Mouse (Mus musculus): ENCODE results near the gene Dnah9.

Dnah9 gene

DNA sequence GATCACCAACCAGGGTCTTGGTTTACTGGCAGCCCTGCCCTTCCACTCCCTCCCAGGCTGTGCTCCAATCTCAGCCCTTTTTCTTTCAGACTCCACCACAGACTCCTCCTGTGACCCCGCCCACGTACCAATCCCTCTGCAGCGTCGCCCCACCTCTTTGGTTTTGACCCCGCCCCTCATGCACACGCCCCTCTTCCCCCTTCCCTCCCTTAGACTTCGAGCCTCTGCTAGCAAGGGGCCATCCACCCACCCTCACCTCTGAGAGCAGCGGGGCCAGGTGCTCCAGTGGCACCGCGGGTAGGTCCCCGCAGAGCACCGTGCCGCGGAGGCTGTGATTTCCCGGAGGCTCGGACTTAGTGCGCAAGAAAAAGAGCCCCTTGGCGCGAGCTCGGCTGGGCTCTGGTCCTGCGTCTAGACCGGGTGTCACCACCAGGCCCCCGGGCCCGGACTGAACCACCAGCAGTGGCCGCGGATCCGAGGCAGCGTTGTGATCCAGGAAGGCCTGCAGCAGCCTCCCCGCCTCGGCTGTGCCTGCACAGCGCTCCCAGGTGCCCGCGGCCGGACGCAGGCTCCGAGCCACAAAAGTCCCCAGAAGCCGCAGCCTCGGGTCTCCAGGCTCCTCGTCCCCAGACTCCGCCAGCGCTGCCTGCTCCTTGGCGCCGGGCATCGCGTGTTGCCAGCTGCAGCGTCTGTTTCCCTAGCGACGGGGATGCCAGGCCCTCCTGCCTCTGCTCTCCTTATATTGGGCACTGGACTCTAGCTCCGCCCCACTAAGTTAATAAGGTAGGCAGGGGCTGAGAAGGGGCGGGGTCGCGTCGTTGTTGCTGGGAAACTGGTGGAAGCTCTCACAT, at the start of gene Dnah9:
TSS of gene Dnah9 (minus strand) at position 751 of the 851 bp plus-strand sequence.
- DNase-seq, result peak; percentile 85 to 89

DNA sequence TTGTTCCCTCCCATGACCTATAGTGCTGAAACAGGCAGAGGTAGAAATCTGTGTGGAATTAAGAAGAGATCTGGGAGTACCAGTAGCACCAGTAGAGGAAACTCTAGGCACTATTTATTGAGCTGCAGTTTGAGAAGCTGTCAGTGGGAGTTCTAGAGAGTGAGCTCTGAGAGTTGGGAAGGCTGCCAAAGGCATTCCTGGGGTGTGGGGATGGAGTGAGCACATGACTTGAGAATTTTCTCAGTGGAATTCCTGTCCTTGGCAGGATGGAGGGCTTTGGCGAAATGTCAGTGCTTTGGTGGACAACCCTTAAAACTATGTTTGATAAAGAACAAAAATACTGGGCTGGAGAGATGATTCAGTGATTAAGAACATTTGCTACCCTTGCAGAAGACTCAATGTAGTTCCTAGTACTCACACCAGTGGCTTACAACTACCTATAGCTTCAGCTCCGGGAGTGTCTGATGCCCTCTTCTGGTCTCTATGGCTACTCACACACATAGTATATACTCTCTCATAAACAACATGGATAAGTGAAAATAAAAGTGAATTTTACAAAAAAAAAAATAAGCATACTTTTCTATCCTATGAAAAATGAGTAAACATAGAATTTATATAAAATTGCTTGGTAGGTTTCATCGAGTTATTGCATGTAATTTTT, 20.4 kb upstream of the Dnah9 start:
- peak; percentile 71 to 79 for DNase-seq

DNA sequence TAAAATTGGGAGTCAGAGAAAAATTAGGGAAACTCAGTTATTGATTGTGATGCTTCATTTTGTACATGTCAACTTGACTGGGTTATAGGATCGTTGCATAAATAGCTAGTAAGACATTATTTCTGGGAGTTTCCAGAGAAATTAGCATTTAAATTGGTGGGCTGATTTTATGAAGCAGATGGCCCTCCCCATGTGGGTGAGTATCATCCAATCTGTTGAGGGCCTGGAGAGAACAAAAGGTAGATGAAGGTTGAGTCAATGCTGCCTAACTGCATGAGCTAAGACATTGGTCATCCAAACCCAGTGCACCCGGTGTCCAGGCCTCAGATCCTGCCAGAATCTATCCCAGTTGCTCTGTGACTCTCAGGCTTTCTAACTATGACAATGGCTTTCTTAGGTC, 19.8 kb upstream of the Dnah9 start:
- DNase-seq, result no peak

DNA sequence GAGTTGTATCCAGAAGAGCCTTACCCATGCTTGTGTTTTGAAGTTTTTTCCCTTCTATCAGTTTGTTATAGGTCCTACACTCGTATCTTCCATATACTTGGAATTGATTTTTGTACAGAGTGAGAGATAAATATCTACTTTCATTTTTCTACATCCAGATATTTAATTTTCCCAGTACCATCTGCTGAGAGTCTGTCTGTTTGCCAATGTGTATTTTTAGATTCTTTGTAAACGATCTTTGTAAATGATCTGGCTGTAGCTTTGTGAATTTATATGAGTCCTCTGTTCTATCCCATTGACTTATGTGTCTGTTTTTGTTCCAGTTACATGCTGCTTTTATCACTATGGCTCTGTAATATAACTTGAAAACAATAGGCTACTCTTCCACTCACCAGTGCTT, 9.4 kb upstream of the Dnah9 start:
- DNase-seq, result no peak

DNA sequence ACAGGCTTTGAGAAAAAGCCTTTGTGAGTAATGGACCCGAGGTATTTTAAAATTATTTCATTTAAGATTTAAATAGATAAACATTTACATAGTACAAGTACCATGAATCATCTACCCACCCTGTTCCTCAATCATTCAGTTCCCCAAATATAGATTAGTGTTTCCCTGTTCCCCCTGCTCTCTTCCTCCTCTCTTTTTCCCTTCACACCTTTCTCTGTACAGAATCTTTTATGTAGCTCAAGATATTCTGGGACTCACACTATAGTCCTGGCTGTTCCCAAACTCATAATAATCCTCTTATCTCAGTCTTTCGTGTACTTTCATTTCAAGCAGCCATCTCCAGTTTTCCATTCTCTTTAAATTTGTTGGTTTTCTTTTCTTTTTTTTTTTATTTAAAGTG, 4.3 kb downstream of the Dnah9 start:
- no peak for DNase-seq

DNA sequence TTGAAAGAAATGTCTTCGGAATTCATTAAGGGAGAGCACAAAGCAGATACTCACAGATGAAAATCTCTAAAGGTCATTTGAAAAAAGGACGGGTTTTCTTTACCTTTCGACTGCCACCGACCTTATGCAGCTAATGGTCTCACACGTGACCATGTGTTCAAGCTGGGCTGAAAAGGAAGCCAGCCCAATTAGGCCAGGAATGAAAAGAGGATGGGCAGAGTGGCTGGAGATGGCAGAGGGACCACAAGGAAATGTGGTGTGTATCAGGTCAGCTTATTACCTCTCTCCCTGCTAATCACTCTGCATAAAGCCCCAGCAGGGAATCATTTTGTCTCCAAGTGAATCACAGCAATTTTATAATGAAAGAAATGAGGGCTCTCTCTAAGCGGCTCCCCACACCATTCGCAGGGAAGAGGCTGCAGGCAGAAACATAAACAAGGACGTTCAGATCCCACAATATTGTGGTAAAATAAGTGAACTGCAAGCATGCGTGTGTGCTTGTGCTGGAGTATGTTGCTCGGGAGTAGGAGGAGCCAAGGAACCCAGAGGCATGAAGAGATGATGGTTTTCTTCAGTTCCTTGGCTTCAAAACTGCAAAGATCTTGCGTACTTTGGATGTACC, 27.6 kb downstream of the Dnah9 start:
- DNase-seq, result no peak

DNA sequence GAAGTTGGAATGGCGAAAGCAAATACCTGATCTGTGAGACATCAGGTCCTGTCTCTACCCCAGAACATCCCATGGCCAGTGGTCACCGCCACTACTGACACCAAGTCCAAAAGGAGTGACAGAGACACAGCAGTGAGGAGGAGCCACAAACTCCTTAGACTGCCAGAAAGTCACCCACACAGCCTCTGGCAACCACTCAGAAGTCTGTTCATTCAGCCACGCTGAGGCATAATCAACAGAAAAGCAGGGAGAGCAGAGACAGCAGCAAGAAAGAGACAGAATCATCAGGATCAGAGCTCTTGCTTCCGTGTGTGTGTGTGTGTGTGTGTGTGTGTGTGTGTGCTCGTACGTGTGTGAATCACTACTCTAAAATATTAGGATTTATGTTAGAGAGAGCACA, 33.5 kb downstream of the Dnah9 start:
- no peak for DNase-seq

DNA sequence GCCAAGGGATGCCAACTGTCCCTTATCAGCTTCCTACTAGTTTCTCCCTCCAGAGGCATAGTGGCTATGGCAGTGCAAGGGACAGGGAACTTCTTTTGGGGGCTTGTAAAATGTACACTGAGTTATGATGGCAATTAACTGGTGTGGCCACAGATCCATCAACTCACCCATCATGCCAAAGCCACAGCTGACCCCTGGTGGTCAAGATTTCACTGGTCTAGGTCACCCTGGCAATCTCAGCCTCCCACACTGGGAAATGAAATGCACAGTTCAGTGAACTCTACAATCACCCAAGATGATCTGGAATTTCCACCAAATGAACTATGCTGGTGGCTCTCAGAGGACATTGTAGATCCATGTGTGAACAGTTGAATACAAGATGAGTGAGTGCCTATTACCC, 42.2 kb downstream of the Dnah9 start:
- peak; percentile 44 to 54 for DNase-seq

DNA sequence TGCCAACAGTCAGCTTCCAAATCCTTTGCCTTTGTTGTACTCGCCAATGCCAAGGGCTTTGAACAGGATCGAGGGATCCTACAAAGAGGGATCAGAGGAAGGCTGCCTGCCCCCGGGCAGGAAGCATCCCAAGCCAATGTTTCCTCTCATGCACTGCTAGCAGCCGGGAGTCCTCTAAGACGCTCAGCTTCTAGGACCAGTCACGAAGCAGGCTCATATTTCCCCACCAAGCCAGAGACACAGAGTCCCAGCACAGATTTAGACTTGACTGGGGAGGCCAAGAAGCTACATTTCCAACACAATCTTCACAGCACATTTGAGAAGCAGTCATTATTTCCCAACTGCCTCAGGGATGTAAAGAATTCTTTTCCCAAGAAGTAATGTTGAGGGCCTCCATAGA, 43.9 kb downstream of the Dnah9 start:
- DNase-seq, result peak; percentile 6 to 7

DNA sequence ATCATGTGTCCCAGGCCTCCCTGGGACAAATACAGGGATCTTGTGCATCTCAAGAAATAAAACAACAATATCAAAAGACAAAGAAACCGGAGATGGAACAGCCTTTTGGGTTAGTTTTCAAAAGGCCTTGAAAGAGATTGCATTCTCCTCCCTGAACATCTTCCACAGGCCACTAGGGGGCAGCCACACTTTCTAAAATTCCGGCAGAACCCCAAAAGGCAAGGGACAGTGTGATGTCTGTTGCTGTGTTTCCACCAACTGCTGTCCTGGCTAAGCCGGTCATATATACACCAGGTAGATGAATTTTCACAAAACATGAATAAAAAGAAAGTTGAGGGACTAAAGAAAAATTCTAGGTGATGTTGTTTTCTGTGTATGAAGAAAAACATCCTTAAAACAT, 46.3 kb downstream of the Dnah9 start:
- peak; percentile 71 to 72 for DNase-seq

DNA sequence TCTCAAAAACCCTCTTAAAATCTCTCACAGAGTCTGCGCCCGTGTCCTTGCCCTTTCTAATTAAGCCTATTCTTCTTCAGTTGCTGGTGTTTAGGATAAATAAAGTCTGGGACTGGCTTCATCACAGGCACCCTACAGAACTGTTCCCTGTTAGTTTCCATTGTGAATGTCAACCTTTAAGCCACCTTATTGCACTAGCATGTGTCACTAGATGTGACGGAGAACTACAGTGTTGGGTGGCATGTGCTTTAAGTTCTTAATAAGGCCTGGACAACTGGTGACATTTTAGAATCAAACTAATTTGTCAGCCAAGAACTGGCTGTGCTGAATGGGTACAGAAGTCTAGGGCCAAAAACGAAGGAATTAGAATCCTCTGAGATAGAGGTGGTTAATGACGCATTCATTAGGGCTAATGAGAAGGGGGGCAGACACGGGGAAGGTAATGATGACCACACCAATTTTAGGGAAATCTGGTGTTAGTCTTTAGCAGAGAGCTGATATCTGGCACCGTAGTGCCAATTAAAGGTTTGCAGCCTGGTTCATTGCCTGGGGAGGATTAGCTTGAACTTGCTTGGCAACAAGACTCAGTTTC, 84.6 kb downstream of the Dnah9 start:
- DNase-seq, result no peak

DNA sequence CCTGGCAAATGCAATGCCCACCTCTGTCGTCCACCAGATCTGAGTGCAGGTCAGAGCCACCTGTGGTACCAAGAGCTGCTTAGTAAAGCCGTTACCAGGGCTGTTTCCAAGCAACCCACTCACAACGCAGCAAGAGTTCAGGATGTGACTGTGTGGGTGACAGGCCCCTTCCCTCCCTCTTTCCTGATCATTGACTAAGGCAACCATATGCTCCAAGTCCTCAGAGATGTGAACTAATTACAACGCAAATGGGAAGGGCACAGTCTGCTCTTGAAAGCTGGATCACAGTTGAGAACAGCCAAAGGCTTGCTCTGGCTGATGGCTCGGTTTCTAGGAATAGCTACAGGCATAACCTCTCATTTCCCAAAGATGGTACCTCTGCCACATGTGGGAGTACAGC, 95.4 kb downstream of the Dnah9 start:
- no peak for DNase-seq

DNA sequence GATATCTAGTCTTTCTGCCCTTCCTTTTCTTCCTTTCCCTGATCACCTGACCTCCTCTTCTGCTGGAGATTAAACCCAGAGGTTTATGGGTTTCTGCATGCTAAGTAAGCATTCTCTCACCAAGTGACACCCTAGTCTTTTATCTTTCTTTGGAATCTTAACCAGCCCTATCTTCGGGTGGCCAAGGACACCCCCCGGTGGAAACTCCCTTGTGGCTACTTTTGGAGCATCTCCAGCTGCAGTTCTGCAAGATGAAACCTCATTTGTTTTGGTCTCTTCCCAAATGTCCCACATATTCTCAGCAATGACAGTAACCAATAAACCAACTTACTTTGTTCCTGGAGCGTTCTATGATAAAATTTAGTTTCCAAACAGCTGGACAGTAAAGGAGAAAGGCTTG, 109.4 kb downstream of the Dnah9 start:
- DNase-seq, result peak in 1 of 2 experiments; percentile 9

DNA sequence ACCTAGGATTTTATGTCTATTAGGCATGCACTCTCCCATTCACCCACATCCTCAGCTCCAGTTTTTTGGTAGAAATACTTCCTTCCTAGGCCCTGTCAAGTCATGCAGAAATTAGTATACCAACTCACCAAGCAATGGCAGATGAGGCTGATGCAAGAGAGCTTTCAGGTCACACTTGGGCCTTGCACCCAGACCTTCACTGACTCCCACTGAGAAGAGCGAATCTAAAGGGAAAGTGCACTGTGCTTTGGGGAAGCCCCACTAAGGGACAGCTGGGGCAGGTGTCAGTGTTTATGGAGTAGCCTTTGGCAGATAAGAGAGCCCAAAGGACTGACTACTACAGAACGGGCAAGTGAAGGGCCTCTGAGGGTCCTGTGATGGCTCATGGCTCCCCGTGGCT, 117.1 kb downstream of the Dnah9 start:
- DNase-seq, result no peak

DNA sequence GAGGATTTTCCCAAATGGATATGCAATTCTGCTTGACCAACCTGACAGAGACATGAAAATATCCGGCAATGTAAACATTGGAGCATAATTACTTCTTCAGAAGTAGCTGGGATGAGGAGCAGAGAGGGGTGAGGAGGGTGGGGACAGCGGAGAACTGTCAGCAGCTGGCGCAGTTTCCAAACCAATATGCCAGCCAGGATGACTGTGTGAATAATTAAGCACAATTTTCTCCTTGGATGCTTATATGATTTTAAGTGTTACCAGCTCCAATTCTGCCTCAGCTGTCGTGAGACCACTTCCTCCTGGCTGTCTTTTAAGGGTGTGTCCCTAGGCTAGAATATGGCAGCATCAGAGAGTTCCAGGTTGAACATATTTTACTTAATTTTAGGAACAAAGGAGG, 119.2 kb downstream of the Dnah9 start:
- no peak for DNase-seq

DNA sequence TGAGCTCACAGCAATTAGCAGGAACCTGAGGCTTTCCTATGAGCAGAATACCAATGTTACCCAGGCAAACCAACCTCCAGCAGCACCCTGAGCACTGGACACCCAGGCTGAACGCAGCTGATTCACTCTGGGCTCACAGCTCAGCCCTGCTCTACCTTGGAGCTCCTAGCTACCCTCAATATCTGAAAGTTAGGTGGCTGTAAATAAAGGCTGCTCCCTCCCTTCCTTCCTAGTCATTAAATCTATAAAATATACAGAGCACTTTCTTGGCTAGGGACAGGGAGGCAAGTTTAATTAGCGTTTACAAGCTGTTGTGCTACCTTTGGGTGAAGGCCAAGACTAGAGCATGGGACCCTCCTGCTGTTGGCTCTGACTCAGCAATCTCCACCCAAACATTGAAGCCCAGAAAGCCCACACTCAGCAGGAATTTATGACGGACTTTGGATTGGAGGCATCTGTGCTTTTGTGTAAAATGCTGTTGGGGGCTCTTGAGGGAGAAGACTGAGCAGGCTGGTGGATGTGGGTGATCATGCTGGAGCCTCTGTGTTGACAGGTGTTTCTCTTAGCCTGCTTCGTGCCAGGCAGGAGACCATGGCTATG, 121.7 kb downstream of the Dnah9 start:
- DNase-seq, result peak; percentile 48 to 68

DNA sequence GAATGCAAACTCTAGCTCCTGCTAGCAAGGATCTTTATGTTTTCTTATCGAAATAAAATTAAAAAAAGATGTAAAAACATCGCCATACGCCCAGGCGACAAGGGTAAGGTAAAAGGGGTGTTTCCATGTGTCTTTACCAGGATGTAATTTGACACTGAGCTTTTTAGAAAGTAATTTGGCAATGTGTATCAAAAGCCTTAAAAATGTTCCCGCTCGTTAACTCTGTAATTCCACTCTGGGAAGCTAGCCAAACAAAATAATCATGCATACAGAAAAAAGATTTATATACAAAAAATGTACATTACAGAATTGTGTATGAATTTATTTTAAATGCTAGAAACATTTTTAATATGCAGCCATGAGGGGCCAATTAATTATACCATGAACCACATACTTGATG, 124.7 kb downstream of the Dnah9 start:
- DNase-seq, result no peak

DNA sequence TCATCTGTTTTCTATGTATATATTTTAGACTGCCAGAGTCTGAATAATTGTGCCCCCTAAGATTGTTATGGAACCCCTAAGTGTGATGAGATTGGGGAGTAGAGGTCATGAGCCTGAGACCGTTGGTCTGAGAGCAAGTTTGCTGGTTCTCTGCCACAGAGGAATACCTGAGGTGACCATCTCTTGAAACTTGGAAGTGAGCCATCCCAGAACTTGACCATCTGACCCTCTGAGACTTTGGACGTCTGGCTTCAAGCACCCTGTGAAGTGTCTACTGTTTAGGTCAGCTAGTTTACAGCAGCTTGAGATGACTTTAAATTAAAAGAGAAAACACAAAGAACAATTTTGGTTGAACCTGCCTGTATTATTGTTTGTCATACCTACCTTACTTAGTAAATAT, 125.8 kb downstream of the Dnah9 start:
- DNase-seq, result peak in 1 of 2 experiments; percentile 27

DNA sequence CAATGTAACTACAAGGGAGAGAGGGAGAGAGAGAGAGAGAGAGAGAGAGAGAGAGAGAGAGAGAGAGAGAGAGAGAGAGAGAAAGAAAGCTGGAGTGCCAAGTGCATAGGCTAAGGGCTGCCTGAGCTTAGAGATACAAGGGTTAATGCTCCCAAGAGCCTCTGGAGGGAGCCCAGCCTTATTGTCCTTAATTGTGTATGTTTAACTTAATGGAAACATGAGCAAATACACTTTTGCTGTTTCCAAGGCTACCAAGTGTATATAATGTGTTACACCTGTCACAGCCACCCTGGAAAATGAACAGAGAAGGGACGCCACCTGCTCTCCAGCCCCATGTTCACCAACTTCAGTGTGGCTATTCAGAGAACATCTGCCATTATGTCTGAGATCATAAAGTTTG, 142.6 kb downstream of the Dnah9 start:
- no peak for DNase-seq

DNA sequence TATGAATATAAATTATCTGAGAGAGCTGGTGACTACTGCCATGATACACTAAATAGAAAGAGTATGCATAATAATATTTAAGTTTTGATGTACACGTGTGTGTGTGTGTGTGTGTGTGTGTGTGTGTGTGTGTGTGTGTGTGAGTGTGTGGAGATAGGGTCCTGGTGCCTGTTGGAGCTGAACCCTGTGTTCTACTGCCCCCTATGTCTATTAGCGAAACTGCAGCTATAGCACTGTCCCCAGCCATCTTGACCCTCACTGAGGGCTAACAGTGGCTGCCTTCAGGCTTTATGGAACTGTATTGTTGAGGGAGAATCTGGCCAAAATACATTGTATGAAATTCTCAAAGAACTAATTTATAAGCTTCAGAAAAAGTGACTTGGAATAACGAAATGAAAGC, 192.5 kb downstream of the Dnah9 start:
- no peak for DNase-seq

DNA sequence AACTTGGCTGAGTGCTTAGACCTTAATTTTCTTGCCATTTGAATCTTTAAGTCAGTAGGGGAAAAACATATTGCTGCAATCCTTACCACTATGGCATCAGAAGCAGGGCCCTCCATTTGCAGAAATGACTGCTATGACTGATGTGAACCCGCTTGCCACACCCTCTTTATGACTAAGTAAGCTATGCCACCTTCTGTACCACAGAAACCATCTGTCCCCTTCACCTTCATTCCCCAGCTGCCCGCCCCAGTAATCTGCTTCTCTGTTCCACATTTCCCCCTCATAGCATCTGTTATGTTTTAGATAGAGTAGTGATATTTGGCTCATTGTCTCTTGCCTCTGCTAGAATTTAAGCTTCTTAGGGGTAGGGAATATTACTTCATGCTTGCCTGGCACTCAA, 237.6 kb downstream of the Dnah9 start:
- DNase-seq, result no peak

DNA sequence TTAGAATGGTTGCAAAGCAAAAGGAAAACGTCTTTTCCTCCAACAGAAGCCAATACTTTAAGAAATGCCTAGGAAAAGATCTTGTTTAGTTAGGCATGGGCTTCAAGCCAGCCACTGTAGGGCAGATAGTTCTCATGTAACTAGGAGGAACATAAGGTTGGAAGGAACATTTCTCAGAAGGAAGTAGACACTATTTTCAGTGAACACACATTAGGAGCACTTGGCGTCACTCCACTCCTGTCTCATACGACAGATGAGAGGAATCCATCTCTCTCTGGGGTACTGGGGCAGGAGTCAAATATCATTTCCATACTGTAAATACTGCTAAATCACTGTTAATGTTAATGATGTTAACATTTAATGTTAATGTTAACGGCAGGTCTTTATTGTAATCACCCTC, 238.0 kb downstream of the Dnah9 start:
- no peak for DNase-seq

DNA sequence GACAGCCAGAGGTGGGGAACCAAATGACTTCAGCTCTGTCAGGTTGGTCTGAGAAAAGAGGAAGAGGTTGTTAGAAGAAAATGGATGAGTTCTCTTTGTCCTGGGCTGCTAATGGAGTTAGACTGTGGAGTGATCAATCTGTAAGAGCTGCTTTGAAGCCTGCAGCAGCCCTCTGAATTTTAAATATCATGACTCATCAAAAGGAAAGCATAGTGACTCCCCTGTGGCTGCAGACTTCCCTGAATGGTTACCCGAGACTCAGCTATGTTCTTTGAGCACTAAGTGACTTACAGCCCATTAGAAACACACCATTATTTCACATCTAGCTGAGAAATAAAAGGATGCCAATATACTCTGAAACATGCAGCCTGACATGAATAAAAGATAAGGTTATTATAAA, 240.4 kb downstream of the Dnah9 start:
- no peak for DNase-seq

Measured in kidney, postnatal 4 days (tissue).